Mouse (Mus musculus): ENCODE measurements around the gene Mnat1. TPM values are rescaled to one million over a fixed set of nuclear protein-coding genes. Genes with fewer than 3 reads are reported as not detected.

Mnat1 gene
- polyA plus RNA-seq, 1 experiment, result 2.2 TPM

DNA sequence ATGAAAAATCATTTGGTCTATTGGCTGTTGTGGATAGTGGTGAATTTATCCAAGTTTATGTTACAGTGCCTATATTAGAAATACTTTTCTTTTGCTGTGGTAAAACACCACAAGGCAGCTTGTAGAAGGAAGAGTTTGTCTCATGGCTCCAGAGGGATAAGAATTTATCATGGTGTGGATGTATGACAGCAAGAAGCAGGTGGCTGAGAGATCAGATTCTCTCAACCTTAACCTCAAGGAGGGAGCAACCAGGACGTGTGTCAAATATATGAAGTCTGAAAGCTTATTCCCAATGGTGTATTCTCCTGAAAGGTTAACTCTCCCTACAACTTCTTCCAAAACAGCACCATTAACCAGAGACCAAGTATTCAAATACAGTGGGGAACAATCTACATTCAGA is 143.1 kb downstream of the Mnat1 start:
- no peak for TF ChIP-seq GATA1 (IDR thresholded peaks at IDR 0.05; ENCODE audit: low read length)

DNA sequence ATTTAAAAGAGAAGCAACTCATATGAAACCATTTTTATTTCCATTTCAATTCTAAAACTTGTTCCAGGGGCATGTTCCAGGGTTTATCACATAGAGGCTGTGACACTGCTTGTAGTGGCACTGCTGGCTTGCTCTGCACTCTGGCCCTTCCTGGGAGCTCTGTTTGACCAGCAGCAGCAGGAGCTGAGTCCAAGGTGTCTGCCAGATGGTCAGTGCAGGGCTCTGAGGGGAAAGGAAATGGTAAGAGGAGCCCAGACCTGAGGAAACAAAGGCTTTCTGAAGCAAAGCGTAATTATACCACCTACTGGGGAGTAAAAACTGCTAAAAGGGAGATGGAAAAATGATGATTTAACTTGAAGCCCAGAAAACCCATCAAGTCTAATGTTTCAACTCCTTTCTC is 145.0 kb downstream of the Mnat1 start:
- no peak for TF ChIP-seq GATA1 (IDR thresholded peaks at IDR 0.05; ENCODE audit: low read length)

DNA sequence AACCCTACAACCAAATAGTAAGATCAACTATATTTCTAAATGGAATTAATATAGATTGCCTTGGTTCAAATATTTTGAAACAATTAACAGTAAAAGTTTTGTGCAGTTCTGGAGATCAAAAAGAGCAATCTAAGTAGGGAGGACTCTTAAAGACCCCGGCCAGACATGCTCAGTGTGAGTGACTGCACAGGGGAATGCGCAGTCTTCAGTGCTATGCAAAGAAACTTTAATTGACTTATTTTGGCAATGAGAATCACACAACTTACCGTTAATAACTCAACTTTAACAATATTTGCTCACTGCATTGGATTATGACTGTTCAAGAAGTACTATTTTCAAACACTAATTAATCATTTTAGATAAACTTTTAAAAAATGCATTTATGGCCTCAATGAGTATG is 146.0 kb downstream of the Mnat1 start:
- no peak for TF ChIP-seq GATA1 (IDR thresholded peaks at IDR 0.05; ENCODE audit: low read length)

DNA sequence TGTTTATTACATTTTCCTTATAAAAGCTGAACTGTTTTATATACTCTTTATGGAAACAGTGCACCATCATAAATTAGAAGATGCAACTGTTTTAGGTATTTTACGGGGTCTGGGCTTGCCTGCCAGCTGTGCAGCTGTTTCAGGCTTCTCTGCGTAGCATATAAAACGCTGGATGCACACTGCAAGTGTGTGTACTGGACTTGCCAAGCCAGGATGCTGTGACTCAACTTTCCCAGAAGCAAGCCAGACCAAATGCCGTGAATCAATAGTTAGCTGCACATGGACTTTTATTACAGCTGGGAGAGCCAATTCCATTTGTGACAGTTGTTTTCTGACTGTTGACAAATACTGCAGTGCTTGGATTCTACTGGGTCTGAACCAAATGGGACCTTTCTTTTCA is 146.4 kb downstream of the Mnat1 start:
- TF ChIP-seq GATA1 (IDR thresholded peaks at IDR 0.05; ENCODE audit: low read length), result no peak

DNA sequence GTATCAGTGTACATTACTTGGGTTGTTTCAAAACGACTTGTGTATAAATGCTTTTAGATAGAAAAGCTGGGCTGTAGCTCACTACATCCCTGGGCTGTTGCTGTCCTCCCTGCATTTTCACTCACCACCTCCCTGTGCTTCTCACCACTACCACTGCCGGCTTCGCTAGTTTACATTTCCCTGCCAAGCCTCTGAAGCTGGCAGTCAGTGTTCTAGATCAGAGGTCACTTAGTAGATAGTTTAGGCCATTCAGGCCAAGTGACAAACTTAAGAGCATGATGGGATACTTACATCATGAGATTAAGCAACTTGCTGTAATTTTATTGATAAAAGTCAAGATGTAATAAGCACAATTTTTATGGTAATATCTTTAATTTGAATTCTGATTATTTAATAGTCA is 151.4 kb downstream of the Mnat1 start:
- no peak for TF ChIP-seq GATA1 (IDR thresholded peaks at IDR 0.05; ENCODE audit: low read length)

DNA sequence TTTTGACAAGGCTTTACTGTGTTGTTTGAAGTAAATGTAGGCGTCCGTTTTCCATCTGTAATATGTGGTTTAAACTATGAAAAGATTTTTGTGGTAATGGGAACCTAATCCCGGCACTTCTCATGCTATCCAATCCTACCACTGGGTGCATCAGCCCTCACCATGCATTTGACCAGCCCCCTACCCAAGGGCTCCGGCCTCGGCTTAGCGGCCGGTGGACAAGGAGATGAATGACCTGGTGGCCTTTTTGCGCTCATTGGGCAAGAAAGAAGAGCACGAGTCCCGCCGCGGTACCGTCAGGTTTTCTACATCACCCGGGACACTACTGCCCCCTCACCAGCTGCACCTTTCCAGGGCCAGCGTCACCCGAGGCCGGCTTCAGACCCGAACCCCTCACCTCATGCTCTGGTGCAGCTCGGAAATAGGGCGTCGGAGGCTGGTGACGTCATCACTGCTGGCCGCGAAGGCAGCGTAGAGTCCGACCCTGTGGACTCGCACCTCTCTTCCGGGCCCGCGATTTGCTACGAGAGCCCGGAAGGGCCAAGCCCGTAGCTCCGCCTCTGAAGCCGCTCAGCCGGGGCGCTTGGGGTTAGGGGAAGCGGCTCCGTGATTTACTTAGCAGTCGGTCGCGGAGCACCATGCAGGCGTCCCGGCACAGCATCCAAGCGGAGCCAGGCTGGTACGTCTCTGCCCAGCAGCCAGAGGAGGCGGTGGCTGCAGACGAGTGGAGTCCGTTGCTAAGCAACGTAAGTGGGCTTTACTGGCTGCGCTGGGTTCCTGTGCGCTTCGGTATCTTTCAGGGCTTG is 163.0 kb downstream of the Mnat1 start, which contains the start of the genes Trmt5 and Slc38a6:
TSS of gene Trmt5 (minus strand) at position 424 of the 806 bp plus-strand sequence.
TSS of gene Slc38a6 (plus strand) at position 493 of the 806 bp plus-strand sequence.
- no peak for TF ChIP-seq GATA1 (IDR thresholded peaks at IDR 0.05; ENCODE audit: low read length)

DNA sequence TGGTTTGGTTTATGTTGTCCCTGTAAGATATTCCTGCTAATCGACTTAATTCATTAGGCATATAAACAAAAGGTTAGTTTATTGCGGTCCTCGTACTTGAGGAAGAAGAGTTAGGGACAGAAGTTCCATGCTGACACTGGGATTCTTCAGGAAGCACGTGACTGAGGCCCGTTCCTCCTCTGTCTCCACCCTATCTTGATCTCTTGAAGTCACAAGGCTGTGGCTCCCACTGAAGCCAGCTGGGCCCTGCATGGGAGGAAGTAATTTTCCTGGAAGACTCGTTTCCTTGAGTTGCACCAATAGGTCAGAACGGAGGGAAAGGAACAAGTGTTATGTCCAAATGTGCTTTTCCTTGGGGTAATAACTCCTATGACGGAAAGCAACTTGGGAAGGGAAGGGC is 164.1 kb downstream of the Mnat1 start:
- no peak for TF ChIP-seq GATA1 (IDR thresholded peaks at IDR 0.05; ENCODE audit: low read length)

DNA sequence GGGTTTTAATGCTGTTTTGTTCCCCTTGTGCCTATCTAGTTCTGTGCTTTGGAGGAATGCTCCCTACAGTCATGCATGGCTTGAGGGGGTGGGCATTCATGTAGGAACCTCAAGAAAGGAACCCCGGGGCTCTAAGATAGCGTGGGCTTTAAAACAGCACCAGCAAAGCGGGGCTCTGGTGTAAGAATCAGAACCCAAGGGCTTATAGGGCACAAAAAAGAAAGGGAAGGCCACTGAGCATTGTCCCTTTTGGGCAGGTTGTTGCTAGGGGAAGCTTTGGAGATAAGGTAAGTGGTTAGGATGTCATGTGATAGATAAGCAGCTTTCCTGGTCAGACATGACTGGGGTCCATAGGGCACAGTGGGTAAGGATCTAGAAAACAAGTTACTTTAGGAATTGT is 165.1 kb downstream of the Mnat1 start:
- TF ChIP-seq GATA1 (IDR thresholded peaks at IDR 0.05; ENCODE audit: low read length), result no peak

DNA sequence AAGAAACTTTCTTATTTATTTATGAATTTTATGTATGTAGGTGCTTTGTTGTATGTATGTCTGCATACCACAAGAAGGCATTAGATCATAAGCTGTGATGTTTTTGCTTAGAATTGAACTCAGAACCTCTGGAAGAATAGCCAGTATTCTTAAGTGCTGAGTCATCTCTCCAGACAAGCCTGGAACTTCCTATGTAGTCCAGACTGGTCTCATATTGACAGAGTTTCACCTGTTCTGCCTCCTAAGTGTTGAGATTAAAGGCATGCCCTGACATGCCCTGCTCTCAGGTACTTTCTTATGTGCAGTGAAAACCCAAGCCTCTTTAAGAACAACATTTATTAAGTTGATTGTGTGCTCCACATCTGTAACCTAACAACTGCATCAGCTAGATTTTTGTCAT is 171.4 kb downstream of the Mnat1 start:
- TF ChIP-seq GATA1 (IDR thresholded peaks at IDR 0.05; ENCODE audit: low read length), result no peak

DNA sequence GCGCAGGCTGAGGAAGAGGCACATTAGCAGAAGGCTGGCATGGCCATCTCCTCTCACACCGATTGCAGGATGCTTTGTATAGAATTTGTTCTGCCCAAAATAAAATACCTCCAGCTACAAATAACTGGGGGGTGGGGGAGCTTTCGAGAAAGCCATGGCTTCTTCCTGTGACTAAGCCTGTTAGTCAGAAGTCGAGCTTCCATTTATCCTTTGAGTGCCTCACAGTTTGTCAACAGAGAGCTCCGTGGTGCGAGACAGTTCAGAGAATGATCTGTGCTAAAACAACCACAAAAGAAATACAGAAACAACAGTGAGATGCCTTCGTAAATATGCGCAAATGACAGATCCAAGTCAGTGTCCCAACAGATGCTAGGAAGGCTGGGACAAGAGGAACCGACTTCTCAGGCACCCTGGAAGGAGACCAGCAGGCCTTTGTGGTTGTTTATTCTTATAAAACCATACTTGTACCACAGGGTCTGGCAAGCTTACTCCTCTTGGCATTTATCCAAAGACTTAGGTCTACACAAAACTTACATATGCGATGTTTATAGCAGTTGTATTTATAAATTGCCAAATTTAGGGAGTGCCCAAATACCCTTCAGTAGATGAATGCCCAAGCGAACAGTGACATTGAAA is 172.1 kb downstream of the Mnat1 start:
- no peak for TF ChIP-seq GATA1 (IDR thresholded peaks at IDR 0.05; ENCODE audit: low read length)

DNA sequence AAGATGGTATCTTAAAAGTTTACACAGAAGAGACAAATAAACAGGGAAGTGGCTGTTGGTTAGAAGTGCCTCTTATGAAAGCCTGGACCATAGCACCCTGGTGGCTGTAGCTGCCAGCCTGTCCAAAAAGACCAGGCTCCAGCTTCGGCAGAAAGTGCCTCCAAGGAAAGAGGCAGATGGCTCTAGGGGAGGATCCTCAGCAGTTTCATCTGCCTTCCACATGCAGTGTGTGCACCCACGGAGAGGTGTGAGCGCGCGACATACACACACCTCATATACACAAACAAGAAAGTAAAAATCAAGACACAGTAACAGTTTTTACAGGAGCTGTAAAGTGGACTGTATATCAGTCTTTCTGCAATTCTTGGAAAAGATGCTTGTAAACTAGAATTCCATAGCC is 175.1 kb downstream of the Mnat1 start:
- no peak for TF ChIP-seq GATA1 (IDR thresholded peaks at IDR 0.05; ENCODE audit: low read length)

DNA sequence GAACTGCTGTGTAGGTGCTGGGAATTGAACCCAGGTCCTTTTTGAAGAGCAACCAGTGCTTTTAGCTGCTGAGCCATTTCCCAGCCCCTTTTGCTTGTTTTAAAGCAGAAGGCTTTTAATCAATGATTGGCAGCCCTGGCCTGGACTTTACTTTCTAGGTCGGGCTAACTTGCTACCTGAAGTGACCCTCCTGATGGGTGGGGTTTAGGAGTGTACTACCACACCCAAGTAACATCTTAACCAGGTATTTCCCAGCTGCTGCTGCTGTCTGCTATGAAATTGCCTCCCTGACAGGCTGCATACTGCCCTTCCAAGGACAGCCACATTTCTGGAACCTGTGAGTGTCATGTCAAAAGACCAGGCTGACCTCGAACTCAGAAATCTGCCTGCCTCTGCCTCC is 177.0 kb downstream of the Mnat1 start:
- TF ChIP-seq GATA1 (IDR thresholded peaks at IDR 0.05; ENCODE audit: low read length), result no peak

DNA sequence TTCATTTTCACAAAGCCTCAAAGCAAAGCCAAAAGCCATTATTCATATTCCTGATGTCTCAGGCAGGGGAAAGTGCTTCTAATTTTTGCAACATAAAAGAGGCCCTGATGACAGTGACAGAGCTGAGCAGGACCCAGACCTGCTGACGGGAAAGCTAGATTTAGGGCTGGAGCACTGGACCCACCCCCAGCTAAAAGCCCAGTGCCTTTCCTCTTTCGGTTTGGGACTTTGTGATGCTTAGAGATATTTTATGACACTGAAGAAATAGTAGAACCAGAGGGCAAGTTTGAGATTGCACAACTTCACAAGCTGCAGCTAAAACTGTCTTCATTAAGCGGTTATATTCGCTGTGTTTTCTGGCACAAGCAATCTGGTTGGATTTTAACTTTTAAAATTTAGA is 181.1 kb downstream of the Mnat1 start:
- no peak for TF ChIP-seq GATA1 (IDR thresholded peaks at IDR 0.05; ENCODE audit: low read length)

DNA sequence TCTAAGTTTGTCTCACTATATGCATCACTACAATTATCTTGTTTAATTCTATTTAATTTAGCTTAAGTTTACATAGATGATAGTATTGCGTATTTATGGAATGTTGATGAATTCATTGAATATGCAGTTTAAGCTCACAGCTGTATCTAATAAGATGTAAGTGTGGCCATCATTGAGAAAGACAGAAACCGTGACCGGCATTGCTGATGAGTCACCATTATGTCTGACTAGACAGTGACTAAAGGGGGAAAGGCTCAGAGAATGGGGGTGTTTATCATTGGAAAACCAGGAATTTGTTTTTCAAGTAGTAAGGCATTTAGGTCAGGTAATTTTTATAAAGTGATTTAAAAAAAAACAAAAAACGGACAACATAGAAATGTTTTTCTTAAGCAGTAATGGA is 184.2 kb downstream of the Mnat1 start:
- no peak for TF ChIP-seq GATA1 (IDR thresholded peaks at IDR 0.05; ENCODE audit: low read length)

DNA sequence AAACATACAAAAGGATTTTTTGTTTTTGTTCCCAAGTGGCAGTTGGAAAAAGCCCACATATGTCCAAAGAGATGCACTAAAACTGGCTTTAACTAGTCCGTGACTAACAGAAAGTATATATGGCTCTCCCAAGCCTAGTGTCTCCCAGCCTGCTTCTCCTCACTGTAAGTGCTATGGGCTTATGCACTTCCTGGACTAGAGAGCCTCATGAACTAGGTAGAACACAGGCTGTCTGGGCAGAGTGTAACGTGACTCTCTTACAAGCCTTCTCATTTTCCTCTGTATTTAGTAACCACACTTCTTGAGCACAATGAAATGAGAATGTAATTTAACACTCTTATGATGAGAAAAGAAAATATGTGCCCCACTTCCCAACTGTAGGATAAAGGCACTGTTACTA is 185.2 kb downstream of the Mnat1 start:
- TF ChIP-seq GATA1 (IDR thresholded peaks at IDR 0.05; ENCODE audit: low read length), result no peak

DNA sequence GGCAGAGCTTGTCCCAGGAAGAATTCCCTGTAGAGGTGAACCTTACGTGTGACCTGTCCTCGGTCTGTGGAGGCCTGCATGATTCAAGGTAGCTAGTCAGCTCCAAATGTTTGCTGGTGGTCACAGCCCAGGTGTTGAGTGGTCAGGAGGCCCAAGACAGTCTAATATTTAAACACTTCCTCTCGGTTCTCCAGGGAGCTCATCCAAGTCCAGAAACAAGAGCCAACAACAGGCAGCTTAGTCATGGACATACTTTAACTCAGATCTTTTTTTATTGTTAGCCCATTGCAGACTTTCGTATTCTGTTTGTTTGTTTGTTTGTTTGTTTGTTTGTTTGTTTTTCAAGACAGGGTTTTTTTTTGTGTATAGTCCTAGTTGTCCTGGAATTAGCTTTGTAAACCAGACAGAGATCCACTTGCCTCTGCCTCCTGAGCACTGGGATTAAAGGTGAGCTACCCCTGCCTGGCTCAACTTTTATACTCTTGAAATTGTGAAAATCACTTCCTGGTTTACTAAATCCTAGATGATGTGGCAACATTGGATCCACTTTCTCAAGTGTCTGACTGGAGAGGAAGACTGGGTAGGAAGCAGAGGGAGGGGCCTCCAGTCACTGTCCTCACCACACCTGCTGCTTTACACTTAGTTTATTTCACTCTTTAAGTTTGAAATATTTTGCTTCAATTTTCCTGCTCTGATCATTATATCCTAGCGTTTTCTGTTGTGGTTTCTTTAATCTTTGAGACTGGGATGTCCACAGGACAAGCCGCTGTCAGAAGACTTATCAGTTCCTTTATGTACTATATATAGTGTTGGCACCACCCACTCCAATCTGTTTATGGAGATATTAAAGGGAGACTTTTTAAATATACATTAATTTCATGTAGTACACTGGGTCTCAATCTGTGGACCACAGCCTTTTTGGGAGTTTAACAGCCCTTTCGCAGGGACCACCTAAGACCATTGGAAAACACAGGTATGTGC is 194.5 kb downstream of the Mnat1 start:
- no peak for TF ChIP-seq GATA1 (IDR thresholded peaks at IDR 0.05; ENCODE audit: low read length)

Other genes starting within 250 kb of the Mnat1 start
- not detected in 2 replicates for gene Six6, start 183.8 kb upstream of the Mnat1 start, polyA plus RNA-seq (2012)
- not detected in 2 replicates for gene 4930447C04Rik, start 182.9 kb upstream of the Mnat1 start, polyA plus RNA-seq (2012)
- 9.8 and 11.0 TPM in 2 replicates for gene Six1, start 69.8 kb upstream of the Mnat1 start, polyA plus RNA-seq (2012)
- gene Six4, start 10.3 kb upstream of the Mnat1 start, polyA plus RNA-seq (2012), result 1.1 and 1.3 TPM in 2 replicates
- 2.7 and 3.2 TPM in 2 replicates for gene Trmt5, start 163.0 kb downstream of the Mnat1 start, polyA plus RNA-seq (2012)
- gene Slc38a6, start 163.1 kb downstream of the Mnat1 start, polyA plus RNA-seq (2012), result 1.6 and 2.3 TPM in 2 replicates

Data from G1E-ER4 (cell line).